Mouse (Mus musculus): ENCODE results near the gene Ccnt2. TPM values are rescaled to one million over a fixed set of nuclear protein-coding genes. Genes with fewer than 3 reads are reported as not detected.

The Ccnt2 gene
- 17.8 and 19.2 TPM in 2 replicates for polyA plus RNA-seq (2012; rRNA removed)

DNA sequence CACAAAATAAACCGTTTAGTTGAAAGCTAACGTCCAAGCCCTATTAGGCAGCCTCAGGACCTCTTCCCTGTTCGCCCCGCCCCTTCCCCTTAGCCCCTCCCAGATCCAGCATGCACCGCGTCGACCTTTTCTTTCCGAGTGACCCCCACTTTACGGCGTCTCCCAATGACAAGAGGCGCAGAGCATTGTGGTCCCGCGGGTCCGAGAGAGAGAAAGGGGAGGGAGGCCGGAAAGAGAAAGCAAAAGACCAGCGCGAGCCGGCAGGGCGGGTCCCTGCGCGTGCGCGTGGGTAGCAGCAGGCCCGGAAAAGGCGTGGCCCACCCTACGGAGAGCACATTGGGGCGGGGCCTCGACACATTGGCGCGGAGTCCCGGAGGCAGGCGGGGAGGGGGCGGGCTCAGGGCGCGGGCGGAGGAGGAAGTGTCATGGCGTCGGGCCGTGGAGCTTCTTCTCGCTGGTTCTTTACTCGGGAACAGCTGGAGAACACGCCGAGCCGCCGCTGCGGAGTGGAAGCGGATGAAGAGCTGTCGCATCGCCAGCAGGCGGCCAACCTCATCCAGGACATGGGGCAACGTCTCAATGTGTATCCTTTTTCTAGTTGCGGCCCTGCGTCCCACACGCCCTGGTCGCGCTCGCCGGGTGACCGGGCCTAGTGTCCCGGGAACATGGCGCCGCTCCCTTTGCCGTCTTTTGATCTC is at the start of gene Ccnt2:
Gene Ccnt2, plus strand, starts transcription at position 362 of the 698 bp plus-strand sequence.

DNA sequence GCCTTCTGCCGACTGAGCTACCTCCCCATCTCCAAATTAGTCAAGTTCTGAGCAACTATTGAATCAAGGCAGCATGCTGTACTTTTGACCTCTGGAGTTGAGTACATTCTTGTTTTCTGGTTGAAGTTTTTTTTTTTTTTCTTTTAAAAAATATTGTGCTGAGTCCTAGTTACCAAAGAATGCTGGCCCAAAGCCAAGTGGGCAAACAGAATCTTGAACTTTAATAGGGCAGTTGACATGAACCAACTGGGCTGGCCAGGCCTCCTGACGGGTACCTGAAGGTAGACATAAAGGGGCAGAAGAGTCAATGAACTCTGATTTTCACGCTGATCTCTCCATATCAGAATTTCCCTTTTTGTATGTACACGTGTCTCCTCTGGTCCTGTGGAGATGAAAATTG is 44.9 kb upstream of the Ccnt2 start, which contains the start of gene Acmsd:
Gene Acmsd, plus strand, starts transcription at position 318 of the 400 bp plus-strand sequence.

DNA sequence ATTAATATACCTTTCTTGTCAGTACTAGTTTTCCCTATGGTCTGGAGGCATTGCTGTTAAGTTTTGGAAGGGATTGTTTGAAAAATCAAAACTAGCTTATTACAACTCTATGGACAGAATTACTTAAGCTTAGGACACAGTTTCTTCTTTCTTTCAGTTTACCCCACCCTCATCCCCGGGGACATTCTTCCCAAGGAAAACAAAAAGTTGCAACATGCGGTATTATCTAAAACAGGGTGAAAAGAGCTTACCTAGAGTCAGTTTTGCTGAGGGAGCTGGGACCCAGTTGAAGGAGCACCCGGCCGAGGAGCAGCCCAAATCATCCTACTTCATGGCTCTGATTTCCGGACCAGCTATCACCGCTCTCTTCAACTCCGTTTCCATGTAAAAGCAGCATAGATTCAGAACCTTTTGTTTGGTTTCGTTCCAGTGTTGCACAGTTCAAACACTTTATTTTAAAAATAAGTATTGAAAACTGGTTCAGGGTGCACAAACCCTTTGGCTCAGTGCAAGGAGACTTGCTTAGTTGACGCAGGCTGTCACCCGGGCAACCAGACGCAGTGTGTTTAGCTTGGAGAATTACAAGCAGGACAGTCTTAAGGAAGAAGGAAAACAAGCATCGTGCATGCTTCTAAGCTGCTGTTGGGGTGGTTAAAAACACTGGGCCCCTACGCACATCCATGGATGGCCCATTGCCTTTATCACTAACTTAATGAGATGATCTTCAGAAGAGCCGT is 80.7 kb downstream of the Ccnt2 start, which contains the start of gene Map3k19:
Gene Map3k19, minus strand, starts transcription at position 546 of the 737 bp plus-strand sequence.

Other genes starting within 250 kb of the Ccnt2 start
- gene Tmem163, start 94.6 kb upstream of the Ccnt2 start, polyA plus RNA-seq (2012; rRNA removed), result 0.09 and 0.30 TPM in 2 replicates
- 4.7 and 5.3 TPM in 2 replicates for gene Acmsd, start 44.8 kb upstream of the Ccnt2 start, polyA plus RNA-seq (2012; rRNA removed)
- gene Map3k19, start 80.9 kb downstream of the Ccnt2 start, polyA plus RNA-seq (2012; rRNA removed), result 0.01 TPM in 1 of 2 replicates, not detected in the other
- 5.5 and 6.1 TPM in 2 replicates for gene Rab3gap1, start 94.6 kb downstream of the Ccnt2 start, polyA plus RNA-seq (2012; rRNA removed)

Data from liver, embryonic 14 days (tissue).